Mouse (Mus musculus): ENCODE data around the gene Klhl25.
A peak's percentile ranks its signal among the peaks of the same experiment; 100 is the strongest.
"Not testable (repeated sequence)": the region's sequence is repeated elsewhere in the genome, so short reads cannot be mapped to it uniquely, and the experiment has no call there.

The Klhl25 gene

DNA sequence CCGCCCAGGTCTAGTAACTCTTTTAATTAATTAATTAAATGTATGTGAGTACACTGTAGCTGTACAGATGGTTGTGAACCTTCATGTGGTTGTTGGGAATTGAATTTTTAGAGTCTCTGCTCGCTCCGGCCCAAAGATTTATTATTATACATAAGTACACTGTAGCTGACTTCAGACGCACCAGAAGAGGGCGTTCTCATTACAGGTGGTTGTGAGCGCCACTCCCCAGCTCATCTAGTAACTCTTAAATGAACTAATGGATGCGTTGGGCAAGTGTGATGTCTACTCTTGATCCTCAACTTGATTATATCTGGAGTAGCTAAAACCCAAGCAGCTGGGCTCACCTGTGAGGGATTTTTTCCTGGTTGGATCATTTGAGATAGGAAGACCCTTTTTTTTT, 1.2 kb upstream of the Klhl25 start:
- DNase-seq = peak; percentile 18 to 35

- no peak for DNase-seq
These were observed 621 bp upstream of the Klhl25 start for GRCm38 (mm10) chr7:75847489-75847888.

DNA sequence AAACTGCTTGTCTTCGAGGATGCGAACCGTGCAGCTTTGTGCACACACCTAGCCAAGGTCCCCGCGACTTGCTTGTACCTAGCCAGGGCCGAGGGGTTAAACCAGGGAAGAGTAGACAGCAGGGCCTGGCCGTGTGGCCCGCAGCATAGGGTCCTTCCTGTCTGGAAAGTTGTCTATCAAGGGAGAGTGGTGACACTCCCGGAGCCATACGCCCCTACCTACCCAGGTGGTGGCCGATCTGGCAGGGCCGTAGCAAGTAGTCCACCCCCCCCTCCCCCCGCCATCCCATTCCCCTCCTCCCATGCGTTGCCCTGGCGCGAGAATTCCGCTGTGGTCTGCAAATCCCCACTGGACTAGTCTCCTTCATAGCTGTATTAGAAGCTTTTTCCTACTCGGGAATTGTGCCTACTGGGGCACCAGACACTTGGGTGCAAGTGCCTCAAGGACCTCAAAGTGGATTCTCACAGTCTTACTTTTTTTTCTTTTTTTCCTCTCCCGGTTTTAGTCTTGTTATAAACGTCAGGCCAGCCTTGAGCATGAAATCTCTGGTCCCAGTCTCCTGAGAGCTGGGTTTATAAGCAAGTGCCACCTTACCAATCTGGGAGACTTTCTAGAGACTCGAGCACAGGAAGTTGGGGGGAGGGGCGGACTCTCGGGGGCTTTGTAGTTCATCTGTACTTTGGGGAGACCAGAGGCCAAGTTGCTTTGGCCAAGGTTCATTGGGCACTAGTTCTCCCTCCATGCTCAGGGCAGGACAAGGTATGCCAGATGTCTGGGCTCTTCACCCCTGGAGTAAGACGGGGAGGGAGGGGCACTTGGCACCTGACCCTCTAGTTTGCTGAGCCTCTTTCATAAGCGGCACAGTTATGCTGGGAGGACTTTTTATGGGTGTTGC, 913 bp downstream of the Klhl25 start:
- peak; percentile 66 to 70 for DNase-seq

DNA sequence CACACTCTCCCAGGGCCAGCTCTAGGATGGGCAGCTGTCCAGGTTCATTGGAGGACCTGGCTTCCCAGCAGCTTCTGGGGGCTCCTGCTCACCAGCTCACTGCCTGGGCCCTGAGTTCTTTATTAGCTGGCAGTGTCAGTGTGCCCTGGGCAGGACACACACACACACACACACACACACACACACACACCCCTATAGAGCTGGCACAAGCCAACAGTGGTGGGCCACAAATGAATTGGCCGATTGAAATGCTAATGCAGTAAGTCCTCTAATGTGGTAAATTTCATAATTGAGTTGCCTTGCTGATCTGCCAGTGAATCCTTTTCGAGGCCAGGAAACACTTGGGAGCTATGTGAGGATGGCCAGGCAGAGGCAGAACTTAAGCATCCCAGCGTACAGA, 2.3 kb downstream of the Klhl25 start:
- DNase-seq = not testable (repeated sequence)

GRCm38 (mm10) chr7:75851290-75851689, 3.2 kb downstream of the Klhl25 start:
- DNase-seq = no peak

DNA sequence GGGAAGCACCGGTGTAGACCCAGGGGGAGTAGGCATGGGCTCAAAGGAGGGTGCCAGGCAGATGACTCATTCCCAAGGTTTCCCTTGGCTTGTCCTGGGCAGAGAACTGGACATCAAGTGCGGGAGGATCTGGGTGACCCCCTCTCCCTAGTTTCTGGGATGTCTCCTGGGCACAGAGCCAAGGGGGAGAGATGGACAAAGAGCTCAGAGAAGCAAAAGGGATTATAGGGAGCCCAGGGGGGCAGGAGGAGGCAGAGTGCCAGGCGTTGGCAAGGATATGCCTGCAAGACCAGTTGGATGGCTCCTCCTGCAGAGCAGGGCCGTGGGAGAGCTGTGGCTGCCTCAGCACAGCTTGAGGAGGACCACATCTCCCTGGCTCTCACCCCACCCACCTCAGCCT, 4.3 kb downstream of the Klhl25 start:
- no peak for DNase-seq

DNA sequence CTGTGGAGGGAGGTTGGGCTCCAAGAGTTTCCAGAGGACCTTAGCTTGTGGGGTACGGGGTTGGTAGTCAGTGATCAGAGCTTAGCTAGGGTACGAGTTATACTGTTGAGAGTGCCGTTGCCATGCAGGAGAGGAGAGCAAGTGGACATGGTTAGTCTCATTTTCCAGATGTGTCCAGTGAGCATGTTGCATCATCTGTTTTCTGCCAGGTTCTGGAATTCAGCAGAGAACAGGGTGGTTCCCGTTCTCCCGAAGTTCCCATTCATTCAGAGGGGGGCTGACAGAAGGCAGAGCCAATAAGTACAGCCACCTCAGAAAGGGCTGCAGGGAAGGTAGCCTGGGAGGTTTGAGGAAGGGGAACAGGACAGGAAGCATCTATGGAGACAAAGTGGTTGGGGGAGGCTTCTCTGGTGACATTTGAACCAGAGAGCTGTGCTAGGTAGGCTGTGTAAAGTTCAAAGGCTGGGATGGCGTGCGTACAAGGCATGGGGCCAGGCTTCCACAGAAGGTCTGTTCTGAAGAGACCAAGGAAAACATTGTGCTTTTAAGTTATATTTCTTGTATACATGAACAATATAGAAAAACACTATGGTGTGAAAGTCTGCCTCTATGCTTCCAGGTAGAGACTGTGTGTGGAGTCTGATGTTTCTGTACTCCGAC, 5.2 kb downstream of the Klhl25 start:
- no peak for DNase-seq

- DNase-seq = no peak
These were observed 6.3 kb downstream of the Klhl25 start for GRCm38 (mm10) chr7:75854231-75854925.

GRCm38 (mm10) chr7:75855028-75855427, 6.9 kb downstream of the Klhl25 start:
- DNase-seq = peak; percentile 31 to 35

- no peak for DNase-seq
These were observed 8.1 kb downstream of the Klhl25 start for GRCm38 (mm10) chr7:75856259-75856658.

GRCm38 (mm10) chr7:75859771-75860196, 11.7 kb downstream of the Klhl25 start:
- no peak for DNase-seq

GRCm38 (mm10) chr7:75861638-75862426, 13.7 kb downstream of the Klhl25 start:
- DNase-seq = not testable (repeated sequence)

GRCm38 (mm10) chr7:75862427-75862781, 14.3 kb downstream of the Klhl25 start:
- peak in 1 of 2 experiments; percentile 19 for DNase-seq

- DNase-seq = not testable (repeated sequence)
These were observed 15.3 kb downstream of the Klhl25 start for GRCm38 (mm10) chr7:75863248-75863911.

- no peak for DNase-seq
These were observed 16.9 kb downstream of the Klhl25 start for GRCm38 (mm10) chr7:75865026-75865425.

- DNase-seq = no peak
These were observed 18.4 kb downstream of the Klhl25 start for GRCm38 (mm10) chr7:75866557-75866956.

GRCm38 (mm10) chr7:75868687-75869086, 20.6 kb downstream of the Klhl25 start:
- no peak for DNase-seq

- no peak for DNase-seq
These were observed 22.4 kb downstream of the Klhl25 start for GRCm38 (mm10) chr7:75870551-75870950.

DNA sequence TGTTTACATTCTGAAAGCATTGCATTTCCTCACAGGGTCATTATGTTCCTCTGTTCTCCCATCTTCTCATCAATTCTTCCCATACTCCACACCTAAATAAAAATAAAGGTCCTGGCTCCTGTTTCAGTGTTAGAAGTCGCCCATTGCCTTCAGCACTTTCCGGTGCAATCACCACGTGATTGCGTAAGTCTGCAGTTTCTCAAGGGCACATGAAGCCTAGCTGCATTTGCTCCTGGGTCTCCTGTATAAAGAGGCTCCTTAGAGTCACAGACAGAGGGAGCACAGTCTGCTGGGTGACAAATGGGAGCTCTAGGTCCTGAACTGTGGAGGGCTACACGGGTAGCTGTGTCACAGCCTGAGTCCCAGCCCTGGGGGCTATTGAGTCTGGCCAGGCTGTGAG, 24.1 kb downstream of the Klhl25 start:
- DNase-seq = no peak

DNA sequence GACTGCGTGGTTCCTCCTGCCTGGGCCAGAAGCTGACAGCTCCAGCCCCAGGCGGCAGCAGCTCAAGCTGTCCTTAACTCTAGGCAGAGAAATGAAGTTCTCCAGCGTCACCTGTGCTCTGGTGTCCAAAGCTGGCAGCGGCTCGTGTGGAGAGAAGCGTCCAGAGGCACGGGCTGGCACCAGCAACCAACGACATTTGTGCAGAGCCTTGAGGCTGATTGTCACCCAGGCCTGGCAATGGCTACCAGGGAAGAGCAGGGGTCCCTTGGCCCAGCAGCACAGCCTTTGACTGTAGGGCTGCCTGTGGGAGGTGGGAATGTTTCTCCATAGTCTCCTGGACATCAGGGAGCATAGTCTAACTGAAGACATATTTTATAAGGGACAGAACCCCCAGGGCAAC, 24.6 kb downstream of the Klhl25 start:
- no peak for DNase-seq

DNA sequence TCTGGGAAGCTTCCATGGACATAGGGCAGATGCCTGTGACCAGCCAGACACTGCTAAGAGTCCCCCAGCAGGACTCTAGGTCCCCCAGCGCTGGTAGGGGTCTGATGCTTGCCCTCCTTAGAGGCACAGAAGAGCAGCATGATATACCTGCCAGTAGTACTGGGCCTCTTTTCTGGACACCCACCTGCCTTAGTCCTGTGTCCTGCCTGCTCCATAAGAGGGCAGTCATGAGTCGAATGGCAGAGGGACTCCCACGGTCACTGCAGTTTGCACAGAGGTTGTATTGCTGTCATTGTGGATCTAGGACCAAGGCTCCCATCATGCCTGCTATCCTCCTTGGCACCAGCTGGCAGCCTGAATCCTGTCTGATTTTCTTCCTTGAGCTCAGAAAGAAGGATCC, 25.1 kb downstream of the Klhl25 start:
- no peak for DNase-seq

DNA sequence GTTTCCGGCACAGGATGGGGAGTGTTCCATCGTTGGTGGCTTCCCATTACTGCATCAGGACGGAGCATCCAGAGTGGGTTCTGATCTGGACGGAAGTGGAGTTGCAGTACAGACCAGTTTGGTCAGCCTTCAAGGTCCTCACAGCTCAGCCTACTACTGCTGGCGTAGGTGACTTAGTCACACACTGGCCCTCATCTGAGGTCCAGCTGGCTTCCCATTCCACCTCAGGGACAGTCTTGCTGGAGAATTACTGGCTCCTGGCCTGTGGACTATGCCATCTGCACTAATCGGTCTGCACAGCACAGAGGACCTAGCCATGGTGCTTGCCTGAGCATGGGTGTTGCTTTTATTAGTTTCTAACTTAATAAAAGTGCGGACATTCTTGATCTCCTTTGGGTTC, 25.6 kb downstream of the Klhl25 start:
- DNase-seq = no peak

Measured in B cell, adult 2 months (primary cell).